Mouse (Mus musculus) cerebellum, adult 2 months (tissue): ENCODE results near the gene Bicdl2.

Experiments used
- CTCF ChIP-seq: fragments of 200-500 bp; IDR thresholded peaks from 2 replicates; pipeline ENCODE4 v1.5.1; 2011; ENCODE audit warnings: low read depth, mild to moderate bottlenecking, control low read depth, low read length, moderate library complexity, borderline replicate concordance; ENCODE audit not compliant: insufficient read depth
- POLR2A ChIP-seq: fragments of 200-500 bp; IDR thresholded peaks from 2 replicates; pipeline ENCODE4 v1.6.1; 2011; ENCODE audit warnings: low read length, control low read depth, borderline replicate concordance; ENCODE audit not compliant: insufficient read depth

DNA sequence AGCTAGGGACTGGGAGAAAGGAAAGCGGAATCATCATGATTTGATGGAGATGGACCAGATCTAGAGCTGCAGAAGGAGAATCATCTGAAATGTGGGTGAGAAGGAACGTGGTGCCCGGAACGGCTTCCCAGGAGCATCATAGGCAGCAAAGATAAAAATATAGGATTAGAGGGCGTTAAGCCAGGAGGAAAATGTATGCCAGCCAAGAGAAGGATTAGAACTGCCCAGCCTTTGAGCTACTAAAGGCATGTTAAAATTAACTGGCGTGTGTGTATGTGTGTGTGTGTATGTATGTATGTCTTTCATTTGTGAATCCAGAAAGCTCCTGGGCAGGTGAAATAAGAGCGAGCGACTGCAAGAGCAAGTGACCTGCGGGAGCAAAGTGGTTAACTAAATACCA is 43.0 kb downstream of the Bicdl2 start:
- no peak for TF ChIP-seq CTCF
- TF ChIP-seq POLR2A = no peak
